Mouse (Mus musculus): Measurements from ENCODE around the gene Hist1h4d.
A peak's percentile ranks its signal among the peaks of the same experiment; 100 is the strongest.

Gene Hist1h4d

GRCm38 (mm10) chr13:23597957-23598356 lies 16.6 kb downstream of the Hist1h4d start:
- peak; percentile 65 for DNase-seq

DNA sequence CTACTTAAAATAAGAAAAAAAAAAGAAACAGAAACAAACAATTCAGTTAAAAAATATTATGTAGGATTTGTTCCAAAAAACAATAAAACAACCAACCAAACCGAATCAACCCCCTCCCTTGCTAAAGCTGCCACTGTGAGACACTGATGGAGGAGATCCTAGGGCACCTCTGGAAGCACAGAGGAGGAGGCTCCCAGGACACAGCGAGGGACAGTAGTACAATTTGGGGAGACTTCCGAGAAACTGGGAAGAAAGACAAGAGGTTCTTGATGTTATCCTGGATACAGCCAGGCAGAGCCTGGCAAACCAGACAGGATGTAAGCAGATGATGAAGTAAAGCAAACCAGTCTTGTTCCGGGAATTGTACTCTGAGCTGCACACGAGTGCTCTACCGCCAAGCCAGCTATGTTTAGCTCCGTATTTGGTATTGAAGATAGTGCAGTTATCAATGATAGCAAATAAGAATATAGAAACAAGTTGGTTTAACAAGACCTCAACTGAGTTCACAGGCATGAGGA lies 21.8 kb downstream of the Hist1h4d start:
- DNase-seq: no peak

DNA sequence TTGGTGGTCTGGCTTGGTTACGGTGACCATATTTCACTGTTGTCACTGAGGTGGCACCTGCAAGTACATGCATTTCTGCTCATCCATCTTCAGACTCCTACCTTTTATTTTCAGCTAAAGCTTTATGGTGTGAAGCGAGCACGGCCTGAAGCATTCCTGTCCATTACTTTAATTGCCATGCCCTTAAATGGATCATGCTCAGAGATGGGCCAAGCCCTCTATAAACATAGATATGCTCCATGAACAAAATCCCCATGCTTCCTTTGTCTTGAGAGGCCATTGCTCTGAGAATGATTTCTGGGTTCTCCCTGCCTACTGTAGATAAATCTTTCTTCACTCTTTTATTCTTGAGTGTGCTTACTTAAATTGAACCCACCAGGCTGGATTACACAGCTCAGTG lies 23.1 kb downstream of the Hist1h4d start:
- DNase-seq: no peak

DNA sequence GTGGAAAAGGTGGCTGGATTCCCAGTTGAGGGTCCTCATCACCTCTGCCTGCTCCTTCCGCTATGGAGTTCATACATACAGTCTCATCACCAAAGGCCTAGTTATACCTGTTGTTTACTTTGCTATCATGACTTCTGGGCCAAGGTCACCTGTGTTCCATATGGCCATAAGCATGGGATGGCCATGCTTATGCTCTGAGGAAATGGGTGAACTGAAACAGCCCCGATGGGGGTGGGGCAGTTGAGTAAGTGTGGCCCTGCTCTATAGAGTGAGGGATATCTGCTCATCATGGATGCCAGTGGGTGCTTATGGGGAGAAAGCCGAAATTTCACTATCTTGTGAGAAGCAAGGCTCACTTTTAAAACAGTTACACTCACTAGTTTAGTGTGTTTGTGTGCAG lies 23.7 kb downstream of the Hist1h4d start:
- no peak for DNase-seq

DNA sequence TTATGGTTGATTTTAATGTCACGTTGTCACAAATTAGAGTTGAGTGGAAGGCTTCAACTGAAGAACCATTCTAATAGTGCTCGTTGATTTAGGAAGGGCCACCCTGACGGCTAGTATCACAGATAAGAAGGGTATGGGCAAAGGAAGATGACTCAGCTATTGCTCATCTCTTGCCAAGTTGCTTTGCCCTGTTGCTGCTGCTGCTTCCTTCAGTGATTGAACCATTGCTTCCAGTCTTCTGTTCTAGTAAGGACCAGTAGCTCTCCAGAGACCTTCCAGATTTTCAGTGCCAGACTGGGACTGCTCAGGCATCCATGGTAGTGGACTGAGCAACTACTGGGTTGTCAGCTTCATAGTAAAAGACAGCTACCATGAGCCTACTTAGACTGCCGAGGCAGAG lies 27.8 kb downstream of the Hist1h4d start:
- DNase-seq: no peak

- no peak for DNase-seq
These were observed 28.4 kb downstream of the Hist1h4d start for GRCm38 (mm10) chr13:23609844-23610243.

- DNase-seq: no peak
These were observed 29.0 kb downstream of the Hist1h4d start for GRCm38 (mm10) chr13:23610393-23610792.

- no peak for DNase-seq
These were observed 30.2 kb downstream of the Hist1h4d start for GRCm38 (mm10) chr13:23611638-23612037.

GRCm38 (mm10) chr13:23620056-23620732 lies 38.8 kb downstream of the Hist1h4d start:
- peak; percentile 9 for DNase-seq

GRCm38 (mm10) chr13:23620733-23621531 lies 39.5 kb downstream of the Hist1h4d start, which contains the start of gene Hist1h2be:
TSS of gene Hist1h2be (minus strand) at chr13:23621124.
- DNase-seq: peak; percentile 68

GRCm38 (mm10) chr13:23621532-23622174 lies 40.3 kb downstream of the Hist1h4d start:
- DNase-seq: peak; percentile 46

DNA sequence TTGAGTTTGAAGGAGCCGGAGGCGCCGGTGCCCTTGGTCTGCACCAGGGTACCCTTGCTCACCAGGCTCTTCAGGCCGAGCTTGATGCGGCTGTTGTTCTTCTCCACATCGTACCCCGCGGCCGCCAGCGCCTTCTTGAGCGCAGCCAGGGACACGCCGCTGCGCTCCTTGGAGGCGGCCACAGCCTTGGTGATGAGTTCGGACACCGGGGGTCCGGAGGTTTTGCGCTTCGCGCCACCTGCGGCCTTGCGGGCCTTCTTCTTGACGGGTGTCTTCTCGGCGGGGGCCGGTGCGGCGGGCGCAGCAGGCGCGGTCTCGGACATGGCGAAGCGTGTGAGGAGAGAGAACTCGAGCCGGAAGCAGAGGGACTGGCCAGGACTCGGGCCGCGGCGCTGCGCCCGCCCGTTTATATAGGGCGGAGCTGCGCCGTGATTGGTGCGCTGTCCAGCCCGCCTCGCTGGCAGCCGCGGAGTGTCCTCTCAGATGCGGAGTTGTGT lies 40.8 kb downstream of the Hist1h4d start, which contains the start of gene Hist1h1e:
Gene Hist1h1e (minus strand): TSS at position 384 of the 497 bp plus-strand sequence.
- peak; percentile 88 for DNase-seq

DNA sequence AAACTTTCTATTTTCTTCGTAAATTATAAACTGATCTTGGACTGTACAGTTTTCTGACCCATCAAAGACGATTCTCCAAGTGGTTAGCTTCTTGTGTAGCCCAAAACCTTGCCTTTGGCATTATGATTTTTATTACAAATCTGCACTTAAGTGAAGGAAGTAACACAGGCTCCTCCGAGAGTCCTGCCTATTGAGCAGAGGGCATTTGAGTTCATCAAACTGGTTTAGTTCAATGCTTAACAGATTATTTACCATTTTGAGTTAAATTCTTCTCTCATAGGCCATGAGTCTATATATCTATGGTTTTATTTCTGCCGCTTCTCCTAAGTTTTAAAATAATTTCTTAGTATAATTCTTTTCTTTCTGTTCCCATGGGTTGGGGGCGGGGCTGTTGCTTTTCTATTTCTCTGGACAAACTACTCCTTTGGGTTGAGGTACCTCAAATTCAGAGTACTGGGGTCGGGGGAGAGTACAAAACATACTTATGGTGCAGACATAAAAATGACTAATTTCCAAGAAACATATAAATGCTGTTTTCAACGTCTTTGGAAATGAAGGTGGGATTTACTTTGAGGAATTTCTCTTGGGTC lies 41.6 kb downstream of the Hist1h4d start:
- DNase-seq: peak; percentile 21

GRCm38 (mm10) chr13:23630653-23631052 lies 49.3 kb downstream of the Hist1h4d start:
- DNase-seq: no peak

All from cerebellum, adult 11 months (tissue).